Mouse (Mus musculus) embryonic facial prominence, embryonic 10.5 days (tissue): ENCODE results near the gene L3mbtl4. TPM values are rescaled to one million over a fixed set of nuclear protein-coding genes. Genes with fewer than 3 reads are reported as not detected.

Experiments used
- DNase-seq: peaks from one replicate; pipeline ENCODE4 v3.0.0-alpha.2; 2017; ENCODE audit warnings: low spot score
- H3K27ac ChIP-seq: fragments of 300-500 bp; sonication (generic); replicated peaks from 2 replicates; pipeline ENCODE4 v1.5.1; 2016; ENCODE audit warnings: mild to moderate bottlenecking
- H3K27me3 ChIP-seq: fragments of 300-500 bp; sonication (generic); replicated peaks from 2 replicates; pipeline ENCODE4 v1.6.1; 2016; ENCODE audit warnings: low read depth, mild to moderate bottlenecking; ENCODE audit not compliant: poor library complexity, severe bottlenecking
- H3K36me3 ChIP-seq: fragments of 300-500 bp; sonication (generic); replicated peaks from 2 replicates; pipeline ENCODE4 v1.6.1; 2016; ENCODE audit warnings: mild to moderate bottlenecking, moderate library complexity
- H3K4me1 ChIP-seq: fragments of 300-500 bp; sonication (generic); 2 replicates; pipeline ENCODE4 v1.6.1; 2016
- H3K4me3 ChIP-seq: fragments of 300-500 bp; sonication (generic); 2 replicates; pipeline ENCODE4 v1.5.1; 2016; ENCODE audit warnings: mild to moderate bottlenecking, moderate library complexity
- H3K9me3 ChIP-seq: fragments of 300-500 bp; sonication (generic); 2 replicates; pipeline ENCODE4 v1.6.1; 2016; ENCODE audit warnings: mild to moderate bottlenecking
- WGBS: fragments of 180-500 bp; shearing (Covaris S2); methylation state at CpG from one replicate; pipeline ENCODE4 v1.1.7; 2016; 5-methylcytosine and 5-hydroxymethylcytosine counted together
- polyA plus RNA-seq: library from polyadenylated mRNA; unstranded; fragments of >200 nt; fragmentation: Nextera tagmentation; extraction: Ambion mirVana; gene quantifications from 2 replicates; pipeline ENCODE4 v1.2.1, GENCODE M21; 2016

Gene L3mbtl4
- polyA plus RNA-seq, 1 experiment from 2014 or later, result 0.11 TPM

- H3K36me3 ChIP-seq, result no peaks in the 10 kb centered on the region
- no peaks in the 10 kb centered on the region for H3K4me1 ChIP-seq
- 80% methylated on average over 4 of the region's 4 CpGs for WGBS
- no peak overlapping the region for H3K4me3 ChIP-seq
- no peak overlapping the region for H3K27ac ChIP-seq
- H3K9me3 ChIP-seq, result no peaks in the 10 kb centered on the region
- DNase-seq, result no peak
- H3K27me3 ChIP-seq, result no peaks in the 10 kb centered on the region
Measured at GRCm38 (mm10) chr17:68602744-68603143, 329.1 kb downstream of the L3mbtl4 start.

GRCm38 (mm10) chr17:68607691-68608090 lies 334.1 kb downstream of the L3mbtl4 start:
- Histone ChIP-seq H3K4me3 (no peak overlapping the region), H3K27me3 (no peaks in the 10 kb centered on the region), H3K27ac (no peak overlapping the region), H3K4me1 (no peaks in the 10 kb centered on the region), H3K9me3 (no peaks in the 10 kb centered on the region), H3K36me3 (no peaks in the 10 kb centered on the region)
- 53% methylated on average over 6 of the region's 6 CpGs for WGBS
- peak; percentile 75 for DNase-seq

GRCm38 (mm10) chr17:68611247-68611646 lies 337.6 kb downstream of the L3mbtl4 start:
- H3K4me1 ChIP-seq, result no peaks in the 10 kb centered on the region
- no peak for DNase-seq
- no peaks in the 10 kb centered on the region for H3K9me3 ChIP-seq
- 88% methylated on average over 6 of the region's 6 CpGs for WGBS
- no peak overlapping the region for H3K4me3 ChIP-seq
- H3K27ac ChIP-seq, result no peak overlapping the region
- no peaks in the 10 kb centered on the region for H3K27me3 ChIP-seq
- H3K36me3 ChIP-seq, result no peaks in the 10 kb centered on the region

DNA sequence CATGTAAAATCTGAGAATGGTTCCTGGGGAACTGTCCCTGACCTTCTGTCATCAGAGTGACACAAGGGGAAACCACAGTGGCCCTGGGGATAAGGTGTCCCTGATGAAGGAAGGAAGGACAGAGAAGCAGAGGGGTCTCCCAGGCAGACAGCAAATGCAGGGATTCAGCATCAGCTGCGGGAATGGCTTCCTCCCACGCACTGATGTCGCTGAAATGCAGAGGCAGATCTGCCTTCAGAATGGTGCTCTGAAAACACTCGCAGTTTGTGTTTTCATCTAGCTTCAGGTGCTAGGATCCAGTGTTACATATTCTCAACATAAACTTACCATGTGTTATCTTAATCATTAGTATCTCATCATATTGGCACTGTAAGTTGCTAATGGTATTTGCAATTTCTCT lies 351.7 kb downstream of the L3mbtl4 start:
- Histone ChIP-seq H3K4me1 (no peaks in the 10 kb centered on the region), H3K4me3 (no peak overlapping the region), H3K27ac (no peak overlapping the region), H3K27me3 (no peaks in the 10 kb centered on the region), H3K9me3 (no peaks in the 10 kb centered on the region), H3K36me3 (no peaks in the 10 kb centered on the region)
- DNase-seq, result no peak
- 85% methylated on average over 4 of the region's 4 CpGs for WGBS

DNA sequence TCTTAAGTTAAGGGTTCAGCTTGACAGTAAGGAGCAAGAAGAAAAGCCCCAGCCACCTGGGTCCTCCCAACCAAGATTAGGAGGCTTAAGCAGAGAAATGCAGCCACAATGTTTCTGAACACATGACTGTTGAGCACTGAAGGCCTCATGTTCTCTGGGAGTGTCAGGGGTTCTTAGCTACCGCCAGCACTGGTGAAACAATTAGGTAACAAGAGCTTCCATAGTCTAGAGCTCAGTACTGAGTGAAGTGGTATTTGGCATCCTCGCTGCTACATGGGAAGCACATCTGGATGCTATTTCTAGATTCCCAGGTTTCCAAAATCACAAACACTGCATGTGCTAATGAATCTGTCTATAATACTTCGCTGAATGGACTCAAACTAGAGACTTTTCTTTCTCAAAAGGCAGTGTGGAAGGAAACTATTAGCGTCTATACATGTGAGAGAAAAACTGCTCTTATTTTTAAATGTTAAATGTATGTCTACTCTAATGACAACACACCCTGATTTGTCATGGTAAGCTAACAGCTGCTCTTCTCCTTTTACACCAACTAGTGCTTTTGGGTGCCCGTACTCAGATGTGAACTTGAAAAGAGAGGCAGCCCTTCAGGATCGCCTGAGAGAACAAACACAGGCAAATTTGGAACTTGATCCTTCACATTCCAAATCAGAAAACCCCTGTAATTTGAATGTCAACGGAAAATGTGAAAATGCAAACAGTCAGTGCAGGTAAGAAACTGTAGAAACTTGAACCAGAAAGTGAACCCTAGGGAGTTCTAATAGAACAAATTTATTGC lies 356.2 kb downstream of the L3mbtl4 start:
- Histone ChIP-seq H3K9me3 (no peaks in the 10 kb centered on the region), H3K27me3 (no peaks in the 10 kb centered on the region), H3K4me1 (no peaks in the 10 kb centered on the region), H3K4me3 (no peak overlapping the region), H3K36me3 (no peaks in the 10 kb centered on the region), H3K27ac (no peak overlapping the region)
- DNase-seq, result no peak
- WGBS, result 56% methylated on average over 7 of the region's 7 CpGs

GRCm38 (mm10) chr17:68631396-68631795 lies 357.8 kb downstream of the L3mbtl4 start:
- H3K4me3 ChIP-seq, result no peak overlapping the region
- no peak for DNase-seq
- no peaks in the 10 kb centered on the region for H3K4me1 ChIP-seq
- no peaks in the 10 kb centered on the region for H3K9me3 ChIP-seq
- no peak overlapping the region for H3K27ac ChIP-seq
- WGBS, result 90% methylated on average over 8 of the region's 8 CpGs
- no peaks in the 10 kb centered on the region for H3K27me3 ChIP-seq
- H3K36me3 ChIP-seq, result no peaks in the 10 kb centered on the region

DNA sequence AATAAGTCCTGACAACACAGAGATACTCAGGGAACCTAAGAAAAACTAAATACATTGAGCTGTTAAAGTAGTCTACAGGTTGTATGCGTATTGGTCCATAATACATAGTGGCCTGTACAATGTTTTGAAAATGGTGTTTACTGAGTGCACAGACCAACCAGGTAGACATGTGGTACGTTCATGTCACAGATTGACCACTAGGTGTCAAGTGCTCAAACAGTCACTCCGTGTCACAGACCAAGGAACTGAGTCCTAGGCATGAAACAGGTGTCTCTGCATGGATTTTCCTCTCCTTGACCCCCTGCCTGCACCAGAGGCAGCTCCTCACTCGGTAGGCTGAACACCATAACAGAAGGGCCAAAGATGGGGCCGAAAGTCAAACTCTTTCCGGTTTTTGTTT lies 366.6 kb downstream of the L3mbtl4 start:
- no peak for DNase-seq
- Histone ChIP-seq H3K27ac (no peak overlapping the region), H3K4me3 (no peak overlapping the region), H3K27me3 (no peaks in the 10 kb centered on the region), H3K4me1 (no peaks in the 10 kb centered on the region), H3K36me3 (no peaks in the 10 kb centered on the region), H3K9me3 (no peaks in the 10 kb centered on the region)
- 76% methylated on average over 6 of the region's 6 CpGs for WGBS

DNA sequence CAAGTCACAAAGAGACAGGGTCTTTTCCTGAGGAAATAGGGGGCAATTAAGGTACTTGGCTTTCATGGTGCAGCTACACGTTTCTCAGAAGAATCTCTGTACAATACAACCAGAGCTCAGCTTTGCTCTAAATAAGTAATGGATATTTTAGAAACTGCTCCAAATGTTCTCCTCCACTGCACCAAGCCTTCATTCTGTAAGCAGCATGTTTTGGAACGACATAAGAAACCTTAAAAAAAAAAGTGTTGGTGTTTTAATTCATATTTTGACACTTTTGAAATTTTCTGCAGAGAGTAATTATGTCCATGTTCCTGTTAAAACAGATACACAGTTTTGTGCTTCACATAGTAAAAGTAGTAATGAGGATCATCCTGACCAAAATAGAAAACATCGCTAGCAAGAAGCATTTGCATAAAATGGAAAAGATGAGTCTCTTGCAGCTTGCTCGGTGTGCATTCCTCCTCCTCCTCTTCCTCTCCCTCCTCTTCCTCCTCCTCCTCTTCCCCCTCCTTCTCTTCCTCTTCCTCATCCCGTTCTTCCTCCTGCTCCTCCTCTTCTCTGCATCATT lies 369.0 kb downstream of the L3mbtl4 start:
- Histone ChIP-seq H3K36me3 (no peaks in the 10 kb centered on the region), H3K27me3 (no peaks in the 10 kb centered on the region), H3K27ac (no peak overlapping the region), H3K4me1 (no peaks in the 10 kb centered on the region), H3K4me3 (no peak overlapping the region), H3K9me3 (no peaks in the 10 kb centered on the region)
- no peak for DNase-seq
- WGBS, result 75% methylated on average over 5 of the region's 5 CpGs

DNA sequence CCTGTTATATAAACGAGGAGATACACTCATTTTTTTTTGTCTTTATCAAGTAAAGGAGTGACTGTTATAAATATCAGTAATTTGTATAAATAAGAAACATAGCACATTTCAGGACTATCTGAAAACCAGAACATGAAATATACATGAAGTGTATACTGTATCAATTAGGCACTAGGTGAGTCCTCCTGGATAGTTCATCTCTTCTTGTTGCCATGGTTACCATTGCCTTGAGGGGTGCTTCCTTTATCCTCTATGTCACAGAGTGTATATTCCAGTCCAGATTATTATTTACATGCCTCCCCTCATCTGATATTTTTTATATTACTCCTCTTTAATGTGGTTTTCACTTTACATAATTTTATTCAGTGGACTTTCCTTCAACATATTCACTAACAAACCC lies 392.9 kb downstream of the L3mbtl4 start:
- 82% methylated on average over 1 of the region's 1 CpGs for WGBS
- DNase-seq, result no peak
- Histone ChIP-seq H3K27me3 (no peaks in the 10 kb centered on the region), H3K27ac (no peak overlapping the region), H3K9me3 (no peaks in the 10 kb centered on the region), H3K4me3 (no peak overlapping the region), H3K36me3 (no peaks in the 10 kb centered on the region), H3K4me1 (no peaks in the 10 kb centered on the region)

DNA sequence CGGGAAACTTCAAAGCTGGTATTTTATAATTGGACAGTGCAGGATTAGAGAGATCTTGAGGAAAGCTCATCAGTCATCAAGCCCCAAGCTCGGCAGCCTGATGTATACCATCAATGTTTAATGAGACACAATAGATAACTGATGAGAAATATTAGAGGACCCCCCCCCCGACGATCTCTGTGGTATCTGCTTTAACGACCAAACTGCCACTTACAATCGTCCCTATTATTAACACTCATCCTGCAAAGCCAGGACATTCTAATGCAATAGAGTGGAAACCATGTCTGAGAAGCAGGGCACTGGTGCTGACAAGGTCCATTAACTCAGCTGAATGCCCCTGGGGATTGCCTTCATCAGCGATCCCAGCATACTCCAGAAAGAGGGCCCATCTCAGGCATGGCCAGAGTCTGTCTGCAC lies 398.5 kb downstream of the L3mbtl4 start:
- DNase-seq, result no peak
- H3K4me3 ChIP-seq, result no peak overlapping the region
- no peaks in the 10 kb centered on the region for H3K9me3 ChIP-seq
- no peaks in the 10 kb centered on the region for H3K27me3 ChIP-seq
- H3K36me3 ChIP-seq, result no peaks in the 10 kb centered on the region
- WGBS, result 66% methylated on average over 7 of the region's 7 CpGs
- no peaks in the 10 kb centered on the region for H3K4me1 ChIP-seq
- H3K27ac ChIP-seq, result no peak overlapping the region

- no peak overlapping the region for H3K4me3 ChIP-seq
- no peak overlapping the region for H3K27ac ChIP-seq
- 82% methylated on average over 5 of the region's 5 CpGs for whole genome bisulfite sequencing
- no peaks in the 10 kb centered on the region for H3K4me1 ChIP-seq
- H3K9me3 ChIP-seq, result no peaks in the 10 kb centered on the region
- no peak for DNase-seq
- H3K36me3 ChIP-seq, result no peaks in the 10 kb centered on the region
- no peaks in the 10 kb centered on the region for H3K27me3 ChIP-seq
Measured at GRCm38 (mm10) chr17:68710701-68711100, 437.1 kb downstream of the L3mbtl4 start.

- Histone ChIP-seq H3K4me1 (no peaks in the 10 kb centered on the region), H3K27ac (no peak overlapping the region), H3K9me3 (no peaks in the 10 kb centered on the region), H3K36me3 (no peaks in the 10 kb centered on the region), H3K27me3 (no peaks in the 10 kb centered on the region), H3K4me3 (no peak overlapping the region)
- WGBS, result 89% methylated on average over 3 of the region's 3 CpGs
- DNase-seq, result no peak
Measured at GRCm38 (mm10) chr17:68711350-68711749, 437.8 kb downstream of the L3mbtl4 start.

GRCm38 (mm10) chr17:68748296-68748695 lies 474.7 kb downstream of the L3mbtl4 start:
- Histone ChIP-seq H3K9me3 (no peaks in the 10 kb centered on the region), H3K4me3 (no peak overlapping the region), H3K4me1 (no peaks in the 10 kb centered on the region), H3K27me3 (no peaks in the 10 kb centered on the region), H3K27ac (no peak overlapping the region), H3K36me3 (no peaks in the 10 kb centered on the region)
- 53% methylated on average over 1 of the region's 1 CpGs for WGBS
- DNase-seq, result no peak
